Mouse (Mus musculus): ENCODE results near the gene Agt.

Gene Agt

DNA sequence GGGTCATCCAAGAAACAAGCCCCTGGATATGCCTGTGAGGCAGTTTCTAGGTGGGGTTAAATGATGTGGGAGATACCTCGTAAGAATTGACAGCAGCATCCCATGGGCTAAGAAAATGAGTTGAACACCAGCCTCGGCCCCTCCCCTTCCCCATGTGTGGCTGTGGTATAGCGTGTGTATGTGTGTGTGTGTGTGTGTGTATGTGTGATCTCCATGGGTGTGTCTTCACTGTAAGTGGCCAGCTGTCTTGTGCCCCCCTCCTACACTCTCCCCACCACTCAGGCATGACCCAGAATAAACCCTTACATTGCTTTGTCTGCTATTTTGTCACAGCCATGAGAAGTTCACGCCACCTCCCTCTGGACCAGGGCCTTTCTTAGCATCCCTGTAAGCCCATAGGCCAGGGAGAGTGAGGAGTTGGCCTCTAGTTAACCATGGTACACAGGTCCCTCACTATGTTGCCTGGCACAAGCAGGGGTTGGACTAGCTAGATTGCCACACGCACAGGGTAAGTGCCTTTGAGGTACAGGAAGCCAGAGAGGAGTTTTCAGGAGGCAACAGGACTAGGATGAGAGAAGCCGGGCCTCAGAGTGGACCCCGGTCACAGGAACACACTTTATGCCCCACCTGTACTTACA is 14.3 kb downstream of the Agt start:
- DNase-seq (ENCODE audit: extremely low spot score, low read depth, low spot score), result no peak

DNA sequence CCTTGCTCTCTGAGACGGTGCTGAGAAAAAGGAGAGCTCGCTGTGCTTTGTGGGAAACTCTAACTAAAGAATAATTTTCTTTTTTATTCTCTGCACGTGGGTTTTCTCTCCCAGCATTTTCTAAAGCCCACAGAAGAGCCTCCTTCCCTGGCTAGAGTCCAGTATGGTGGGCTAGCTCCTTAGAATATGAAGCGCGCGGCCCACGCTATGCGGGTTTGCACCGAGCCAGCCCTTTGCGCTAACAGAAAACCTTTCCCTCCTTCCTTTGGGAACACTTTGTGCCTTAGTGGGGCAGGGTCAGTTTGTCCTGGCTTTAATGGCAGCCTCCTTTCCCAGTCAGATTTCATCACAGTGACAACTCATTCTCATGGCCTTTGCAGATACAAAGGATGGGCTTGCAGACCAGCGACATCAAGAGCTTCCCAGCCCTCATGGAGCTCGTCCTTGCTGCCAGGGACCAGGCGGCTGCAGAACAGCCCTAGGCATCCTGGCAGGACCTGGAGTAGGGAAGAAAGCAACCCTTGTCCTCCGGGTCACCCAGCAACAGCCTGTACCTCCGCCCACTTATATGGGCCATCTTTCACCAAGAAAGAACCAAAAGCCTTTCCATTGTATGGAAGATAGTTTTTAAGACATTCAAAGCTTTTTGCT is 18.4 kb downstream of the Agt start:
- DNase-seq (ENCODE audit: extremely low spot score, low read depth, low spot score), result no peak

DNA sequence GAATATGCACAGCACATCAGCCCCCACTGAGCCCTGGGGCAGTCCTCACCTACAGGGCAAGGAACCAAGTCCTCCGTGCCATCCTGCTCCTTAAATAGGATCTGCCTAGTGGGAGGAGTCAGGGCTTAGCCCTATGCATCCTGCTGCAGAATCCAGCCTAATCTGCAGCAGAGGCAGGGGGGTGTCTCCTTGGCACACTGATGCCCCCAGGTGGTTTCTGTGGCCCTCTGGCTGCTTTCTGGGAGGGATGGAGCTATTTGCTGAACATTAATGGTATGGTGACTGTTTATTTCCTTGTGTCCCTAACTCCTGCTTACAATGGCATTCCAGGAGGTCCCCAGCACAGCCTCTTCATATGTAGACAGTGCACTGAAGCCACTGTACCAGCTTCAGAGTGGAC is 21.3 kb downstream of the Agt start:
- DNase-seq (ENCODE audit: extremely low spot score, low read depth, low spot score), result no peak

DNA sequence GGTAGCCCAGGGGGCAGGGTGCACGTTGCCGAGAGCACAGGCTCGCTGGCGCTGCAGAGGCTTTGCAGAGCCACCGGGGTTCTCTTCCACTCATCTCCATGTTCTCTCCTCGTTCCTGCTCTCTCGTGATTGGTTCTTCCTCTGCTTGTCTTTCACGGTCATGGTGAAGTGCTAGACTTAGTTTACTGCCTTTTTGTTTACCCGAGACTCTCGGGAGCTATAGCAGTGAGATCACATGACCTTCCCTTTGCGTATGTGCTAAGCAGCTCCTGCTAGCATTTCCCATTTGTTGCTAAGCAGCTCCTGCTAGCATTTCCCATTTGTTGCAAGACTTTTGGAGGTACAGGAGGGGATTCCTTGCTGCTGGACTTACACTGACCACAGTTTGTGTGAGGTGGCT is 22.2 kb downstream of the Agt start:
- no peak for DNase-seq (ENCODE audit: extremely low spot score, low read depth, low spot score)

DNA sequence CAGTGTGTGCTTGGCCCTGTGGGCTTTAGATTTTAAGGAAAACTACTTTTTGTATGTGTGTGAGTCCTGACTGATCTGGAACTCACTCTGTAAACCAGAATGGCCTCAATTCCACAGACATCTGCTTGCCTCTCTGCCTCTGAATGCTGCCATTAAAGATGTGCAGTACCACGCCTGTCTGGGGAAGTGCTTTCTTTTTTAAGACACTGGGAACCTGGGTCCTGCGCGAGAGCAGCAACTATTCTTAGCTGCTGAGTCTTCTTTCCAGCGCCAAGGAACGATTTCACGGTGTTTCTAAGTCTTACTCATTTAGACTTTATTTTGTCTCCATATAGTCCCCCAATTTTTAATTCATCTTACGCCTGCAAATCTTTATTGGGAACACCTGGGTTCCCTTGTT is 22.7 kb downstream of the Agt start:
- no peak for DNase-seq (ENCODE audit: extremely low spot score, low read depth, low spot score)

DNA sequence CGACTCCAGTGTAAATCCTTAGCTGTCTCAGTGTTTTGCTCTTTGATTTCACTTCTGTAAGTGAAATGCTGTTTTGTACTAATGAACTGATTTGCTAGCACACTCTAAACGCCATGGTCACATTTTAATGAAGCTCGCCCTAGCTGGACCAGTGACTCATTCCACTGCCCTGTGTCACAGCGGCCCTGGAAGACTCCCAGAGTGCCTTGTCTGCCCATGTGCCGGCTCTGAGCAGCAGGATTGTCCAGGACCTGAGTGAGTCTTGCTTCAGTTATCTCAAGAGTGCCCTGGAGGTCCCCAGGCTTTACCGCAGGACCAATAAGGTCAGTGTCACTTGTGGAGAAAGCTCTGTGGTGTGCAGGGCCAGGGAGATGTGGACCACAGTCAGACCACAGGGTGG is 23.1 kb downstream of the Agt start:
- DNase-seq (ENCODE audit: extremely low spot score, low read depth, low spot score), result no peak

DNA sequence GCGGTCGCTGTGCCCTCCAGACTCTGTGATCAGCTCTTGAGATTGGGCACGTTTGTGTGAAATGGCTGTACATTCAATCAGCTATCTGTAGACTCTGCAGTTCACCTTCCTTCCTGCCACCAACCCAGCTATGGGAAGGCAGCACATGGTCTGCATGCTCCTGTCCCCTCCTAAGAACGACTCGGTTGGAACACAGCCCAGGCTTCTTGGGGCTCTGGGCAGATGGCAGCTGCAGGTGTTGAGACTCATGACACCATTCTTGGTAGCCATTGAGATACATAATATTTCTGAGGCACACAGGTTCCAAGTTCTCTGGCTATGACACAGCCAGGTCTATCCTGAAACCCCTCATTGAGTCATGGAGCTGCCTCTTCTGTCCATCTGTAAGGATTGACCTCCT is 26.2 kb downstream of the Agt start:
- DNase-seq (ENCODE audit: extremely low spot score, low read depth, low spot score), result no peak

DNA sequence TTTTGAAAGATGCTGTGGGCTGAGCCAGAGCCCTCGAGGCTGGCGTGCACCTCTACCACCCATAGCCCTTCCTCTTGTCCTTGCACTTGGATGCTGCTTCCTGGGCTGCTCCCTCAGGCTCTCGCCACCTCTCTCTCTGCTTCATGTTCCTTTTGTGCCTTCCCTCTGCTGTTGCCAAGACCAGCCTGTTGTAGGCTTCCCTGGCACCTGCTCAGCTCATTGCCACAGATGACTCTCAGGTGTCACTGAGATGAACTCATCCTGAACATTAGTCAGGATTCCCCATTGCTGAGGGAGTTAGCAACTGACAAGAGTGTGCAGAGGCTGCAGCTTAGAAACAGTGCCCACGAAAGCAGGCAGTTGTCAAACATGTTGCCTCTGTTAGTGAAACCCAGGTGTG is 27.5 kb downstream of the Agt start:
- DNase-seq (ENCODE audit: extremely low spot score, low read depth, low spot score), result no peak

DNA sequence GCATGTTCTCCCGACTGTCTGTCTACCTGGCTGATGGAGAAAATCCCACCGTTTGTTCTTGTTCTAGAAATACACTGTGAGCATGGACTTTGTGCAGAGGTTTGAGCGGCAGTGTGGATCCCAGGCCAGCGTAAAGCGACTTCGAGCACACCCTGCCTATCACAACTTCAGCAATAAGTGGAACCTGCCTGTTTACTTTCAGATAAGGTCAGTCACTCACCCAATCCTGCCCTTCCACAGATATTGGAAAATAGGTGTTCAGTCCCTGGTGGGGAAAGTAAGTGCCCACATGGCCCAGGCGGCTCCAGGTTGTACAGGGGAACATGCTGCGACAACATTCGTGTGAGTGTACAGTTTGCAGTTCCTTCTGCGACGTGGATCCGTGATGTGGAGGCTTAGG is 28.6 kb downstream of the Agt start:
- DNase-seq (ENCODE audit: extremely low spot score, low read depth, low spot score), result no peak

DNA sequence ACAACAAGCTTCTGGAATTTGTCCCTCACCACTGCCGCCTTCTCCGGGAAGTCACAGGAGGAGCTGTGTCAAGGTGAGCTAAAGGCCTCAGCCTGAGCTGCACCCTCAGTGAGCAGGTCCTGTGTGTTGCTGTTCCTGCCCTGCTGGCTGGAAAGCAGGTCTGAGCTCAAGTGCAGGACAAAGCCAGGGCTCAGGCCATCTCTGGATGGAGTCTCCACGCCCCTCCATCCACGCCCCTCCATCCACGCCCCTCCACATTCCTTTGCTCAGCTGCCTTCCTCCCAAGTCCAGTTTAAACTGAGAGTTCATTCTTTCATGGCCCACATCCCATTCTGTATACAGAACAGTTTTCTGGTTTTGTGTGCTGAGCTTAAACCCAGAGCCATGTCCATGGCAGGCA is 34.1 kb downstream of the Agt start:
- no peak for DNase-seq (ENCODE audit: extremely low spot score, low read depth, low spot score)

DNA sequence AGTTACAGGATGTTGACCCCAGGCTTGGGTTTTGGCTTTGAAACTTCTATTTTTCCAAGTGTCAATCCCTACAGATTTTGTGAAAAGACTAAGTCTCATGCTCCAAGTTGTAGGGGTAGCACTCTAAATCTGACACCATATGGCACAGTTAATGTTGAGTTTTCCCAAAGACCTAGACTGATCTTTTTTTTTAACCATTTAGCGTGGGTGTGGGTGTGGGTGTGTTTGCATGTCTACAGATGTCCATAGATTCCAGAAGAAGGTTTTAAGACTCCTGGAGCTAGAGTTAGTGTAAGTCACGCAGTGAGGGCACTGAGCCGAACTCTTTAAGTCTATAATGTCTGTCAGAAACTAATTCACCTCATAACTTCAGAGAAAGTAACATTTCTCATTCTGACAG is 36.9 kb downstream of the Agt start:
- DNase-seq (ENCODE audit: extremely low spot score, low read depth, low spot score), result no peak

DNA sequence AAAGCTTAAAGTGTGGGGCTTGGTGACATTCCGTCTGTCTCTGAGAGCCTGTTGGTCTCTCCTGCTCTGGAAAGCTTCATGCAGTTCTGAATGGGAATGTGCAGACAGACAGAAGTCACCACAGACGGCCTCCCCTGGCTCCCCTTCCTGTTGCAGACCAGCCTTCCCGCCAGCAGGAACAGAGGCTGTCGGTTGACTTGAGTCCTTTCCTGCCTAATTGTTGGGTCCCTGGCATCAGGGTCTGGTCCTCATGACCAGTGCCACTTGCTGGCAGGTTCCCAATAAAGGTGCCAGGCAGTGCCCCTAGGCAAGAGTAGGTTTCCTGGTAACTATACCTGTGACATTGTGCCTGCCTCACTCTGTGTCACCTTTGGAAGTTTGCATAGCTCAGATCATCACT is 38.5 kb downstream of the Agt start:
- no peak for DNase-seq (ENCODE audit: extremely low spot score, low read depth, low spot score)

DNA sequence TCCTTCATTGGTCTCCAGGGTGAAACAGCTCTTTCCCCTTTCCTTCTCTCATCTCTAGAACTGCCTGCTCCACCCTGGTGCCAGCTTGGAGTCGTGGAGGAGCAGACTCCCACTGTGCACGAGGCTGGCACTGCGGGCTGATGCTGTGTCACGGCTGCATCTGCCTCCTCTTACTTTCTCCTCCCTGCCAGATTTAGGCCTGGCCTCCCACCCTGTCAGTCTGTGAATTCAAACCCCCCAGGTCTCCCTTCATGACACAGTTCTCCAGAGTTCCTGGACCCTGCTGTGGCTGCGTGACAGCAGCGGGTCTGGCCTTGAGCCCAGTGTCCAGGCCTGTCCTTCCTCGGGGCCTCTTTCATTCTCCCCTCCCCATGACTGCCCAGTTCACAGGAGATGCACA is 39.0 kb downstream of the Agt start:
- no peak for DNase-seq (ENCODE audit: extremely low spot score, low read depth, low spot score)

DNA sequence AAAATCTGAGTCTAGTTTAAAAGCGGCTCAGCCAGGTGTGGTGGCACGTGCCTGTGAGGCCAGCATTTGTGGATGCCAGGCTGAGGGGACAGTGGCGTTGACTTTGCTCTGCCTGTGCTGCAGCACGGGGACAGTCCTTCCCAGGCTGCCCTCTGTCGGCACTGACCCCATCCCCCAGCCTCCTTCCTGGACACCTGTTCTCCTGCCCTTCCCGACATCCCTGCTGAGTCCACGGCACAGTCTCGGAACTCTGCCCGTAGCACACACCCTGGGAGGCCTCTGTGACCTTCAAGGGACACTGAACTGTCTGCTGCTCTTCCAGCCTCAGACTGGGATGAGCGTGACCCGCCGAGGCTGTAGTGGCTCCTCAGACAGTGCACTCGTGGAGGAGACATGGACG is 39.4 kb downstream of the Agt start:
- no peak for DNase-seq (ENCODE audit: extremely low spot score, low read depth, low spot score)

DNA sequence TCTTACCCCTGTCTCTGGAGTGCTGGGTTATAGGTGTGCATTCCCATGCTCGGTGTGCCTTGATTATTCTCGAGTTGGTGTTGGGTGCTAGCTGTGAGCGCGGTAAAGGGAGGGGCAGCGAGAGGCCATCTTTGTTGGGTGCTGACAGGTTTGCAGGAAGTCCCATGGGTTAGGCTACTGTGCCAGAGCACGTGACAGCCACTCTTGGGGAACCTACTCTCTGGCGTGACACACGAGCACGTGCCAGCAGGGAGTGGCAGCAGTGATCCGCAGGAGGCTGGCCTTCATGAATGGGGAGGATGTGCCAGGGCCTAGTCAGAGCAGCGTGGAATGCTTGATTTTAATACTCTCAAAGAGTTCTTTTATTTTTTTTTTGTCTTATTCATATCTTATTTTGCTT is 43.2 kb downstream of the Agt start:
- DNase-seq (ENCODE audit: extremely low spot score, low read depth, low spot score), result no peak

DNA sequence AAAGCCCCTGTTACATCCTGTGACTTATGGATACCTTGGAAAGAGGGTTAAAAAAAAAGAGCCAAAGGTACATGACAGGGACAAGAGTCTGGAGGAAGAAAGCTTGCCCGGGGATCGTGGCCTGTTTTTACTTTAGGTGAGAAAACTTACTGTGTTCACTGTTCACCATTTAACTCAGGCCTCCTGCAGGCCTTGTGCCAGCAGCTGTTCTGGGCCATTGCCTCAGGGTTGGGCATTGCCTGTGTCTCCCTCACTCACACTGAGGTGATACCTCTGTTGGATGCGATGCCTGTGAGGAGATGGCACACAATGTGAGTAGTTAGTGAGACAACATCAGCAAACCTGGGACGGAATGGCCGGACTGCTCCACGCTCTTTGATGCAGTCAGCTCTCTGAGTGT is 47.6 kb downstream of the Agt start:
- DNase-seq (ENCODE audit: extremely low spot score, low read depth, low spot score), result no peak

DNA sequence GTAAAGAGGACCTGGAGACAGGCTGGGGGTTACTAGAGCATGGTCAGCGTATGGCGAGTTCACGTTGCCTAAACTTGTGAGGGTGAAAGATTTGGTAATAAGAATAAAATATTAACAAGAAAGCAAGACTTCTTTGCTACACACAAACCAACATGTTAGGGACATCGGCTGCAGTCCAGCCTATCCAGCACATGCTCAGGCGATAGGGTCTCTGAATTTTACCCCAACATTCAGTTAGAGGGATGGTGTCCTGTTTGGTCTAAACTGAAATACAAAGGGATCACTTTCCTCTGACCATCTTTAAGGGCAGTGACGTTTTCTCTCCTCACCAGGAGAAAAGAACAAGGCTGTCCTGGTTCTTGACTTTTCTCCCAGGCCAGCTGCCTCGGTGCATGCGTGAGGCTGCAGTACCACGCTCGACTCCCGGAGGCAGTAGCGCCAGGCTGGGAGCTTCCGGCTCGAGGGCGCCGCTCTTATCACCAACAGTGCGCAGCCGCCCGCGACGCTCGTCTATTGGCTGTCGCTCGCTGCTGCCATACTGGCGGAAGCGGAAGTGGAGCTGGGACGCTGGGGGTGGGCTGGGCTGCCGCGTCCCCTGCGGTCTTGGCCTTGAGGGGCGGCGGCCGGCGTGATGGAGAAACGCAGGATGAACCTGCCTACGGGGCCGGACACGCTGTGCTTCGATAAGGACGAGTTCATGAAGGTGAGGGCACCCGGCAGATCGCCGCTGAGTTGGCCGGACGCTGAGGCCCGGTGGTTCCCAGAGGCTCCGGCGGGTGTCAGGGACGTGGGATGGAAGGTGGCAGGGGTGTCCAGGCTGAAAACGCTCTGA is 49.0 kb downstream of the Agt start, which contains the start of gene Cog2:
TSS of gene Cog2 (plus strand) at position 519 of the 832 bp plus-strand sequence.
- DNase-seq (ENCODE audit: extremely low spot score, low read depth, low spot score), result peak; percentile 77

DNA sequence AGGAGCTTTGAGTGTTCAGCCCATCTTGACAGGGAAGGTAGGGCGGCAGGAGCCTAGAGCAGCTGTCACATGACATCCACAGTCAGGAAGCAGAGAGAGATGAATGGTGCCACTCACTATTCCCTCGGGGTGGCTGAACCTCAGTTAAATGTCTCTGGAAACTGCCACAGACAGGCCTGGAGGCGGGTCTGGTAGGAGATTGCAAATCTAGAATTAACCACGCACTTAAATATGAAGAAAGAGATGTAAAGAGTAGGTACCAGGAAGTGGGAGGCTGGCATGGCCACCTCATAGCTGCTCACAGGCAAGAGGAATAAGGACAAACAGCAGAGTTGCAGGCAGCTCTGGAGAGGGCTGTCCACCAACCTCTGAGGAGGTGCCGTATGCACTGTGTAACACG is 52.4 kb downstream of the Agt start:
- no peak for DNase-seq (ENCODE audit: extremely low spot score, low read depth, low spot score)

DNA sequence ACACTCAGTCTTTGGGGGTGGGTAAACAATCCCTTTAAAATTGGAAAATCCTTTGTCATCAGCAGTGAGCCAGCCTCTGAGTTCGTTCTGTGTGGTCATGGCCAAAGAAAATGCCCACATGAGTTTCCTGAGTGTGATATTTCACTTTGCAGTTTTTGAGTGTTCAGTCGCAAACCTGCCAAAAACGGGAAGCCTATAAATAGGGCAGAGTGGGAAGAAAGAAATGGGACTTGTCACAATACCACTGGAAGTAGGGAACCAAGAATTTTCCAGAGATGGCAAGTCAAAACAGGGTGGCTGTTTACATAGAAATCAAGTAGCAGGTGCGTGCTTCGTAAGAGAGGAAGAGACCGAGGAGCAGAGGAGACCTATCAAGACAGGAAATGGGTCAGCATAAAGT is 53.0 kb downstream of the Agt start:
- no peak for DNase-seq (ENCODE audit: extremely low spot score, low read depth, low spot score)

DNA sequence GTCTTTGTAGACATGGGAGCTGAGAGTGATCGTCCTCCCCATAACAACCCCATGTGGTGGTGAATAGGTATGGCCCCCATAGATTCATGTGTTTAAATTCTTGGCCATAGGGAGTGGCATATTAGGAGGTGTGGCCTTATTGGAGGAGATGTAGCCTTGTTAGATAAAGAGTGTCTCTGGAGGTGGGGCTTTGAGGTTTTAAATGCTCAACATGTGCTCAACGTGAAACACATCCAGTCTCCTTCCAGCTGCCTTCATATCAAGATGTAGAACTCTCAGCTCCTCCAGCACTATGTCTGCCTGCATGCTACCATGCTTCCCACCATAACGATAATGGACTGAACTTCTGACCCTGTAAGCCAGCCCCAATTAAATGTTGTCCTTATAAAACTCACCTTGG is 53.5 kb downstream of the Agt start:
- no peak for DNase-seq (ENCODE audit: extremely low spot score, low read depth, low spot score)

DNA sequence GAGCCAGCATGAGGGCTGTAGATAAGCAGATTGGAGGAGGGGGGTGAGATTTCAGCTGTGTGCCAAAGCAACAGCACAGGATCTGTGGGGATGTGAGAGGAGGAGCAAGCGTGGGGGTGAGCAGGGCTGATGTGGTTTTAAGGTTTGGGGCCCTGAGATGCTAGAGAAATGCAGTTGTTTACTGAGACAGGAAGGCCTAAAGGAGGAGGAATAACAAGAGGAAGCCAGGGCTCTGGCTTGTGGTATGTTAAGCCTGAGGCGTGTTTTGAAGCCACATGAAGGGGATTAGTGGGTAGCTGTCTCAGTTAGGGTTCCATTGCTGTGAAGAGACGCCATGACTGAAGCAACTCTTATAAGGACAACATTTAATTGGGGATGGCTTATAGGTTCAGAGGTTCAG is 60.4 kb downstream of the Agt start:
- no peak for DNase-seq (ENCODE audit: extremely low spot score, low read depth, low spot score)

DNA sequence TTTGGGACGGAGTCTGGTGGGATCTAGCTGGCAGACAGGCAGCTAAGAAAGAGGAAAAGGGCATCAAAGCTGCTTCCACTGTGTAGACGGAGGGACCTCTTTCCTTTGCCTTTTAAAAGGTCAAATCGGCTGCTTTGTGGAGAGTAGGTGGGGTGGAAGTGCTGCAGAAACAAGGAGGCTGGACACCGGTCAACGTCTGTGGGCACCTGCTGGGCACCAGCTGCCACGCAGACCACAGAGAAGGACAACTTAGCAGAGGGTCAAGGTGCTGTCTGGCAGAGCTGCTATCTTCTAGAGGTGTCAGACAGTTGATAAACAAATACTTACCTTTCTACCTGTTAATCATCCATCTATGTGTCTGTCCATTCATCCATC is 61.2 kb downstream of the Agt start:
- no peak for DNase-seq (ENCODE audit: extremely low spot score, low read depth, low spot score)

Measured in hindlimb bud, embryonic 11.5 days (tissue).